Mouse (Mus musculus) embryonic facial prominence, embryonic 10.5 days (tissue): ENCODE measurements around the gene Kif1a. TPM values are rescaled to one million over a fixed set of nuclear protein-coding genes. Genes with fewer than 3 reads are reported as not detected.

ENCODE experiments used
- DNase-seq: peaks from one replicate; pipeline ENCODE4 v3.0.0-alpha.2; 2017; ENCODE audit warnings: low spot score
- H3K27ac ChIP-seq: fragments of 300-500 bp; sonication (generic); replicated peaks from 2 replicates; pipeline ENCODE4 v1.5.1; 2016; ENCODE audit warnings: mild to moderate bottlenecking
- H3K27me3 ChIP-seq: fragments of 300-500 bp; sonication (generic); replicated peaks from 2 replicates; pipeline ENCODE4 v1.6.1; 2016; ENCODE audit warnings: low read depth, mild to moderate bottlenecking; ENCODE audit not compliant: poor library complexity, severe bottlenecking
- H3K36me3 ChIP-seq: fragments of 300-500 bp; sonication (generic); replicated peaks from 2 replicates; pipeline ENCODE4 v1.6.1; 2016; ENCODE audit warnings: mild to moderate bottlenecking, moderate library complexity
- H3K4me1 ChIP-seq: fragments of 300-500 bp; sonication (generic); 2 replicates; pipeline ENCODE4 v1.6.1; 2016
- H3K4me3 ChIP-seq: fragments of 300-500 bp; sonication (generic); 2 replicates; pipeline ENCODE4 v1.5.1; 2016; ENCODE audit warnings: mild to moderate bottlenecking, moderate library complexity
- H3K9me3 ChIP-seq: fragments of 300-500 bp; sonication (generic); 2 replicates; pipeline ENCODE4 v1.6.1; 2016; ENCODE audit warnings: mild to moderate bottlenecking
- WGBS: fragments of 180-500 bp; shearing (Covaris S2); methylation state at CpG from one replicate; pipeline ENCODE4 v1.1.7; 2016; 5-methylcytosine and 5-hydroxymethylcytosine counted together
- polyA plus RNA-seq: library from polyadenylated mRNA; unstranded; fragments of >200 nt; fragmentation: Nextera tagmentation; extraction: Ambion mirVana; gene quantifications from 2 replicates; pipeline ENCODE4 v1.2.1, GENCODE M21; 2016

Gene Kif1a
- polyA plus RNA-seq, result 23.9 and 27.5 TPM in 2 replicates

DNA sequence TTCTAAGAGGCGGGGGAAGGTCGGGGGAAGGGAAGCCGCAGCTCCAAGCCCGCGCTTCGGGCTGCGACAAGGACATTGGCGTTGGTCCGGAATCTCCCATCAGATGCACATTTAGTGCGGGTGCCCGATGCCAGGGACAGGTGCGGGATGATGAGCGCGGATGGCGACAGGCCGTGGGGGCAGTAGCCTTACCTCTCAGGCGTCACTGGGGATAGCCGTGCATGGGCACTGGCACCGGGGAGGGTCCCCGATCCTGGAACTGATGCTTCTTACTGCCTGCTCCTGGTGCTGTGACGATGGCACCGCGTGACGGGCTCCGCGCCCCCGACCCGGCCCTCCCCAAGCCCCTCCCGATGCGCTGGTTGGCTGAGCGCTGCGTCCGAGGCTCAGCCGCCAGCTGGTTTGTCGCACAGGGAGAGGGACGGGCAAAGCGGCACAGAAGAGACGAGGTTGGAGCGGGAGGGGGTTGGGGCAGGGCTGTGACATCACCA, at the start of gene Kif1a:
Gene Kif1a (minus strand): TSS at position 381 of the 491 bp plus-strand sequence.
- Histone ChIP-seq H3K9me3 (no peaks in the 10 kb centered on the region), H3K27ac (peak within 1 kb of the TSS; percentile 79), H3K4me1 (peaks cover 25% of the 10 kb centered on the region), H3K4me3 (peak within 1 kb of the TSS; percentile 74), H3K27me3 (peaks cover 67% of the 10 kb centered on the region), H3K36me3 (no peaks in the 10 kb centered on the region)
- WGBS, result under 1% methylated on average over 39 of the region's 39 CpGs
- peak; percentile 83 for DNase-seq

DNA sequence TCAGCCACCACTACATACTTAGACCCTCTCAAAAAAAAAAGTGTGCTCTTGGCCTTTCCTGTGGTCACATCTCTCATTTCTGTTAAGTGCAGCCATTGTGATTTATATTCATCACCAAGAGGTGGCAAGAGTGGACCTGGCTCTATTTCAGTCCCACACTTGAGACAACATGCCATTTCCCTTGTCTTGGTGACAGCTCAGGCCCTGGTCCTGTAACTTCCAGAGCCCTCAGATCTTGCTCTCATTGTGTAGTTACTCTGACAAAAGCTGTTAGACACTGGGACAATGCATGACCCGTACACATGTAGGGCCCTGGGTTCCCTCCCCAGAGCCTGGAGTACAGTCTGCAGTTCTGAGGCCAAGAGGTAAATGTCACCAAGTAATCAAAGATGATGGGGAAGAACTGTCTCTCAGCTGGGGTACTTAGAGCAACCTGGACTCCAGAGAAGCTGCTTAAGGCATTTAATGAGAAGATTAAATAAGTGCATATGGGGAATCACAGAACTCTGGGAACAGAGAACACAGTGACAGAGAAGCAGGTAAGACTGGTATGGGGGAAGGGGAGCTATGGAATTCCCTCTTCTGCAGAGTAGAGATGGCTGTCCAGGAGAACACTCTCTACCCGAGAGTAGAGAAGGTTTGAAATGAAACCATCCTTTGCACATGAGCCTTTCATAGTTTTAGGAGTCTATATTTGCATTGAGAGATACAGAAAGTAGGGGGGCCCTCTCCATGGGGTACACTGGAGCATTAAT, 49.3 kb upstream of the Kif1a start:
- WGBS, result 86% methylated on average over 2 of the region's 2 CpGs
- H3K27me3 ChIP-seq, result no peaks in the 10 kb centered on the region
- H3K4me1 ChIP-seq, result no peaks in the 10 kb centered on the region
- no peak overlapping the region for H3K27ac ChIP-seq
- no peaks in the 10 kb centered on the region for H3K9me3 ChIP-seq
- no peaks in the 10 kb centered on the region for H3K36me3 ChIP-seq
- no peak for DNase-seq
- no peak overlapping the region for H3K4me3 ChIP-seq

DNA sequence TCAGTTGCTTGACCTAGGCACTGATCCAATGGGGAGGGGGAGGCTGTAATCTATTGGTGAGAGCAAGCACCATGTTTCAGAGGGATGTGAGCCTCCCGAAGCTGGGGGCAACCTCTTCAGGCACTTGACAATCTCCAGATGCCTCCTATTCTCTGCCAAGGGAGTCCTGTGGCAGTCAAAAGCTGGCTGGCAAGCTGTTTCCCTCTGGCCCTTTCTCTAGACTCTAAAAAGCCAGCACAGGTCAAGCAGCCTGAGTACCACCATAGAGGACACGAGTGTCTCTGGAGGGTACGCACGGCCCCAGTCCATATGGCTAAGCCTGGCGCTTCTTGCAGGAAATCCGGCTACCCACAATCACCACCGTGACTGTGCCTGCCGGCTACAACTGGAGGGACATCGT, 42.4 kb upstream of the Kif1a start:
- Histone ChIP-seq H3K4me1 (peaks cover 13% of the 10 kb centered on the region), H3K4me3 (no peak overlapping the region), H3K36me3 (no peaks in the 10 kb centered on the region), H3K27ac (no peak overlapping the region), H3K9me3 (no peaks in the 10 kb centered on the region), H3K27me3 (no peaks in the 10 kb centered on the region)
- 79% methylated on average over 9 of the region's 9 CpGs for WGBS
- no peak for DNase-seq

DNA sequence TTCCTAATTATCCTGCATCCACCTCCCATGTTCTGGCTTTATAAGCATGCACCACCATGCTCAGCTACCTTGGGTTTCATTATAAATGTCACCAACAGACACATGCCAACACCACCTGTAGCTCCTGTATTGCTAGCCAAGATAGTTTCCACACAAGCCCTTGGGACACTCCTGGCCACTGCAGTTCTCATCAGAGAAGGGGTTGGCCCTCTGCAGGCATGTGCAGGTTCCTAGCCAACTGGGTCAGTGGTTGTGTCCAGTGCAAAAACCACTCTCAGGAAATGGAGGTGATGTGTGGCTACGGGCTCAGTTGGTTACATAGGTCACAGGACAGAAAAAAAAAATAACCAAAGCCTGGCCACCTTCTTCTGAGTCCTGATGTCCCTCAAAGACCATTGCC, 41.1 kb upstream of the Kif1a start:
- 87% methylated on average over 1 of the region's 1 CpGs for WGBS
- no peak for DNase-seq
- no peaks in the 10 kb centered on the region for H3K9me3 ChIP-seq
- no peaks in the 10 kb centered on the region for H3K27me3 ChIP-seq
- no peak overlapping the region for H3K27ac ChIP-seq
- peaks cover 18% of the 10 kb centered on the region for H3K4me1 ChIP-seq
- H3K36me3 ChIP-seq, result no peaks in the 10 kb centered on the region
- no peak overlapping the region for H3K4me3 ChIP-seq

DNA sequence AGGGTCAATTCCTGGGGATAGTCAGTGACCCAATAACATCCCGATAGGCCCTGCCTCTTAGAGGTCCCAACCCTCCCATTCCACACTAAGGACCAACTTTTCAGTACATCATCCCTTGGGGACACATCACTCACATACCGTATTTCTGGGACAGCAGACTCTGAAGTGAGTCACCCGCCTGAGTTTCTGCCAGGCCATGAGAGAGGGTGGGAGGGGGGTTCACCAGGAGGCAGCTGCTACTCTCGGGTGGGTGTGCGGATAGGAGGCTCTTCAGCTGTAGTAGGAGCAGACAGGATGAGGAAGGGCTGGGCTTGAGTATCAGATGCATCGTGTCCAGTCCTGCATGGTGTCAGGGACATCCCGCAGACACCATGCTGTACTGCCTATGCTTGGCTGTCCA, 38.0 kb upstream of the Kif1a start:
- H3K27me3 ChIP-seq, result no peaks in the 10 kb centered on the region
- H3K4me3 ChIP-seq, result no peak overlapping the region
- H3K36me3 ChIP-seq, result no peaks in the 10 kb centered on the region
- no peaks in the 10 kb centered on the region for H3K9me3 ChIP-seq
- no peak for DNase-seq
- peaks cover 21% of the 10 kb centered on the region for H3K4me1 ChIP-seq
- WGBS, result 87% methylated on average over 7 of the region's 7 CpGs
- no peak overlapping the region for H3K27ac ChIP-seq

DNA sequence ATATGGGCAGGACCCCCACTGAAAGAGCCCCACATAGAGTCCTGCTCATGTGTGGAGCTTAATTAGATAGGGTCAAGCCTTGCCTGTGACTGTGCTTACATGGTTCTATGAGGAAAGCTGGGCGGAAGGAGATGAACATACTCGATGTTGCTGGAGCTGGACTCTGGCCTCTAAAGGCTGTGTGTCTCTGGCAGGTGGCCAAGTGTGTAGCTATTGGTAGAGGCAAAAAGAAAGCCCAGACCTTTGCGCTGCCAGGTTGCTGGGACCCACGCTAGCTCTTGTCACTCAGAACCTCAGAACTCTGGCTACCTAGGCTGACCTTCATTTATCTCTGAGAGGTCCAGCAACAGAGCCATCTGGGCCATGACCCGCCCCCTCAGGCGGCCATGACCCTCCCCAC, 36.8 kb upstream of the Kif1a start:
- DNase-seq, result no peak
- H3K4me1 ChIP-seq, result peaks cover 11% of the 10 kb centered on the region
- no peak overlapping the region for H3K4me3 ChIP-seq
- H3K27me3 ChIP-seq, result no peaks in the 10 kb centered on the region
- no peaks in the 10 kb centered on the region for H3K36me3 ChIP-seq
- 90% methylated on average over 6 of the region's 6 CpGs for WGBS
- H3K27ac ChIP-seq, result no peak overlapping the region
- no peaks in the 10 kb centered on the region for H3K9me3 ChIP-seq

DNA sequence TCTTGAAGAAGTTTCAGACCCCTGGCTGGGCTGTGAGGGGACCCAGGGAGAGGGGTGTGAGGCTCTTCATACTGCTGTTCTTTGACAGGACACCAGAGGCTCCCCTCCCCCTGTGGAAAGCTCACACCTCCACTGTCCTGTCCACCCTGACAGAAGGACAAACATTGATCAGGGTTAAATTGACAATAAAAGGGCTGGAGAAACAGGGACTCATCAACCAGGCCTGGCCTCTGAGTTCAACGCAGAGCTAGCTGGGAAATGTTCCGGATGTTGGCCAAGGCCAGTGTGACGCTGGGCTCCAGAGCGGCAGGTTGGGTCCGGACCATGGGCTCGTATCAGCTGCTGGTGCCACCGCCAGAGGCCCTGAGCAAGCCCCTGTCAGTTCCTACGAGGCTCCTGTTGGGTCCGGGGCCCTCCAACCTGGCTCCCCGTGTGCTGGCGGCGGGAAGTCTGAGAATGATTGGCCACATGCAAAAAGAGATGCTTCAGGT, 33.3 kb upstream of the Kif1a start, which contains the start of gene Agxt:
Gene Agxt (plus strand): TSS at position 205 of the 491 bp plus-strand sequence.
- Histone ChIP-seq H3K27ac (no peak within 1 kb of the TSS; the same call in 1 of the 2 replicates), H3K4me1 (peaks cover 13% of the 10 kb centered on the region), H3K36me3 (no peaks in the 10 kb centered on the region), H3K4me3 (no peak within 1 kb of the TSS), H3K9me3 (no peaks in the 10 kb centered on the region), H3K27me3 (no peaks in the 10 kb centered on the region)
- no peak for DNase-seq
- WGBS, result 90% methylated on average over 12 of the region's 12 CpGs

DNA sequence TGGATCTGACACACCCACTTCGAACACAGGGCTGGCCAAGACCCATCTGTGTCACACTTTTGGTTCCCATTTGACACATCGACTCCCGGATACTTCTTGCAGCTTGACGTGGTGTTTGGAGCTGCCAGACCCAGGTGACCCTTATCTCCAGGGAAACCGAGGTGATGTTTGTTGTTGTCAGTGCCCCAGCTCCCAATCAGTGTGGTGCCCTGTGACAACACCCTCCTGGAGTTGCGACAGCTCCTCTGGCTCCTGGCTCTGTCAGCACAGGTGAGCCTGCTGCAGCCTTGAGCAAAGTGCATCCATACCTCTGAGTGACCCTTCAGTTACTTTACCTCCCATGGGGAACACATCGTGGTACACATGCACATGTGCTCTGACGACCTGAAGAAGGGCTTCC, 30.9 kb upstream of the Kif1a start:
- H3K36me3 ChIP-seq, result no peaks in the 10 kb centered on the region
- no peaks in the 10 kb centered on the region for H3K9me3 ChIP-seq
- no peak for DNase-seq
- H3K27me3 ChIP-seq, result no peaks in the 10 kb centered on the region
- no peak overlapping the region for H3K4me3 ChIP-seq
- H3K27ac ChIP-seq, result no peak overlapping the region
- 68% methylated on average over 8 of the region's 8 CpGs for WGBS
- peaks cover 24% of the 10 kb centered on the region for H3K4me1 ChIP-seq

DNA sequence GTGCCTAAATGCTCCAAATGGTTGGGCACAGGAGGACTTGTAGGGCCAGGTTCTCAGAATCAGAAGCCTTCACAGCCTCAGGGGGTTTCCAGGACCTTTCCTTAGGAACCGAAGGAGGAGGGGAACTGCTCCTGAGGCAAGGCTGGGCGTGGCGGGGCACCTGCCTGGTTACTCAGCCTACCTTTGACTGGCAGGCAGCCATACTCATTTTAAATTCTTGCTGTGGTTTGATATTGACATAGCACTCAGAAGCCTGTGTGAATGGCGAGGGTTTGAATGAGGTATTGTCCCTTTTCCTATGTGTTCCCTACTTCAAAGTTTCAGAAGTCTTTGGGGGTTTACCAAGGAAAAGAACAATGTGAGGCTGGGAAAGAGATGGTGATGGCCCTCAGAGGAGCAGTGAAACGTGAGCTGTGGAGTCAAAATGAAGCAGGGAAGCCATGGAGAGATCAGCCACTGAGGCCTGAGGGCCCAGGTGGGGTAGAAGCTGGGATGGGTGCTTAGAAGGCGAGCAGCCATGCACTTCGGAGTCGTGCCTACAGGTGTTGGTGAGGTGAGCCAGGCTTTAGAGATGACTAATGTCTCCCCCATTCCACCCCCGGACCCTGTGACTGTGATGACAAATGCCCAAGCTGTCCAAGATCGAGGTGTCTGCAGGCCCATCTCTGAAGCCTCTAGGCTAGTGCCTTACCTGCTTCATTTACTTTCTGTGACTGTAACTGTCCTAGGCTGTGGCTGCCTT, 28.7 kb upstream of the Kif1a start:
- 66% methylated on average over 10 of the region's 10 CpGs for WGBS
- H3K27me3 ChIP-seq, result no peaks in the 10 kb centered on the region
- no peak overlapping the region for H3K4me3 ChIP-seq
- no peaks in the 10 kb centered on the region for H3K9me3 ChIP-seq
- DNase-seq, result no peak
- no peak overlapping the region for H3K27ac ChIP-seq
- H3K36me3 ChIP-seq, result no peaks in the 10 kb centered on the region
- H3K4me1 ChIP-seq, result peaks cover 20% of the 10 kb centered on the region

DNA sequence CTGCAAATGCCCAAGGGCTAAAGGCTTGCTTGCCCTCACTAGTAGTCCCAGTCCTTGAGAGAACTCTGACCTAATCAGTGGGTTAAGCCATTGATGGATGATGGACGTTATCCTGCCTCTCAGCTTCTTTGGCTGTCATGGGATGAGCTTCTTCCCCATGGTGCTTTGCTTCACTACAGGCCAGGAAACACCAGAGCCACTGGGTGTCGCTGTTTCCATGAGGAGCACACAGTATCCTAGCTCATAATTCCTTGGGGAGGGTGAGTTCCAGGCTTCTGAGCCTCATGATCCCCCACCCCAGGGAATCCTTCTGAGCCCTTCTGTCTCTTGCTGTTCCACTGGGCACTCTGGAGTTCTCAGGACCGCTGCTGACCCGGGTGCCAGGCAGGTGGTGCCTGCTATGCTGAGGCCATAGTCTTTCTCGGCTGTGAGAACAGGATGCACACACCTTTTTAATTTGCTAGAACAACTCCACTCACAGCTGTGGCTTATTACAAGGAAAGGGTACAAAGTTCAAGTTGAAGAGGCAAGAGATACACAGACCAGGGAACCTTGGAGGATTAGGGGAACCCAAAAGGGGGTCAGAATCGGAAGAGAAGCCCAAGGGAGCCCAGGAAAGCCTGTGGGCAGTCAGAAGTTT, 27.1 kb upstream of the Kif1a start:
- DNase-seq, result peak; percentile 59
- H3K9me3 ChIP-seq, result no peaks in the 10 kb centered on the region
- peaks cover 18% of the 10 kb centered on the region for H3K4me1 ChIP-seq
- H3K27me3 ChIP-seq, result no peaks in the 10 kb centered on the region
- no peaks in the 10 kb centered on the region for H3K36me3 ChIP-seq
- 16% methylated on average over 6 of the region's 6 CpGs for WGBS
- no peak overlapping the region for H3K27ac ChIP-seq
- H3K4me3 ChIP-seq, result no peak overlapping the region

DNA sequence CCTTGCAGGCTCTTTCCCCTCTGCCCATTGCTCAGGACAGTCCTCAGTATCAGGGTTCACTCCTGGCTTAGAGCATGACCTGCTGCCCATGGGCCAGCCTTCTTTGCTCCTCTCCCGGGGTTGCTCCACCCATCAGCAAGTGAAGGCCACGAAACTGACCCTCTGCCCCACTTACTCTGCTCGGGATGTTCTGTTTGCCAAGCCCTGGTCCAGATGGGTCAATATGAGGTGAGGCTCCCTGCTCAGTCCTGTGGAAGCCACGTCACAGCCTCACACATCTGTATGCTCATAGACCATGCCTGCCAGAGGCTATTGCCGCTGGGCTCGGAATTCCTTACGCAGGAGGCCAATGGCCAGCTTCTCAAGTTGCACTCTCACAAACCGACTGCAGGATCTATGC, 26.5 kb upstream of the Kif1a start:
- Histone ChIP-seq H3K4me1 (peaks cover 18% of the 10 kb centered on the region), H3K36me3 (no peaks in the 10 kb centered on the region), H3K9me3 (no peaks in the 10 kb centered on the region), H3K4me3 (no peak overlapping the region), H3K27ac (no peak overlapping the region), H3K27me3 (no peaks in the 10 kb centered on the region)
- 78% methylated on average over 8 of the region's 8 CpGs for WGBS
- no peak for DNase-seq

DNA sequence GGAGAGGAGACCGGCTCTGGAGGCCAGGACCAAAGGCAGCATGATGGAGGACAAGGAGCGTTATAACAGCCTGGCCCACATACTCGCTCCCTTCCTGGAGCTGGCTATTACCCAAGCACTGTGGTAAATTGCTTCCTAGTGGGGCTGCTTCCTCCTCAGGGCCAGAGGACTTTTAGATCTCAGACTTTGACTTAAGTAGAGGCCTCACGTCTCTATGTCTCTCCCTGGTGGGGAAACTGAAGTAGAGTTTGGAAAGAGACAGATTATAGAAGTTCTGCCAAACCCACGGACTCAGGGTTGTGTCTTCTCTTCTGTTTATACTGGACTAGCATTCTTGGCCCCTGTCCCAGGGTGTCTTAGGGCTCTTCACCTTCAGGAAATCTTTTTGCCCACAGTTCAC, 23.5 kb upstream of the Kif1a start:
- Histone ChIP-seq H3K9me3 (no peaks in the 10 kb centered on the region), H3K4me3 (no peak overlapping the region), H3K27ac (no peak overlapping the region), H3K4me1 (peaks cover 18% of the 10 kb centered on the region), H3K27me3 (no peaks in the 10 kb centered on the region), H3K36me3 (no peaks in the 10 kb centered on the region)
- no peak for DNase-seq
- WGBS, result 68% methylated on average over 5 of the region's 5 CpGs
